Mouse (Mus musculus) layer of hippocampus, adult 8-10 months (tissue): ENCODE results near the gene Trim43a. TPM values are rescaled to one million over a fixed set of nuclear protein-coding genes. Genes with fewer than 3 reads are reported as not detected.

Experiments used
- total RNA-seq, 4 experiments: library from RNA; stranded (reverse); gene quantifications; 2 replicates each; pipeline ENCODE4 v1.2.4; 2022

Gene Trim43a
- total RNA-seq, 4 experiments from 2014 or later: 0.74 to 1.2 (median 0.89) TPM; not detected in 1

Other genes with a start within 250 kb of the Trim43a start
- gene Snx14, start 141.9 kb upstream of the Trim43a start, total RNA-seq: 10 to 100 TPM; 46.5 to 59.8 (median 53.9) TPM
- 1 to 10 TPM in 1 of 4 experiments, under 1 TPM in 1, not detected in 2; 0.94 to 2.6 TPM for gene Gm20537, start 124.3 kb upstream of the Trim43a start, total RNA-seq
- 10 to 100 TPM; 61.8 to 67.7 (median 63.0) TPM for gene Syncrip, start 98.3 kb upstream of the Trim43a start, total RNA-seq
- 10 to 100 TPM; 19.5 to 29.3 (median 24.7) TPM for gene Zfp949, start 32.9 kb upstream of the Trim43a start, total RNA-seq
- gene Mthfsl, start 139.4 kb downstream of the Trim43a start, total RNA-seq: 10 to 100 TPM; 26.7 to 42.1 (median 33.6) TPM
- 1 to 10 TPM in 2 of 4 experiments, not detected in 2; 1.5 to 2.6 TPM for gene Bcl2a1d, start 151.0 kb downstream of the Trim43a start, total RNA-seq